Mouse (Mus musculus) adrenal gland, postnatal 4 days (tissue): ENCODE data around the gene Gm10273. TPM values are rescaled to one million over a fixed set of nuclear protein-coding genes. Genes with fewer than 3 reads are reported as not detected.

Experiments used
- total RNA-seq, 2 experiments: library from RNA; stranded (reverse); gene quantifications; 2 replicates each; pipeline ENCODE4 v1.2.3; 2021

Gene Gm10273
- total RNA-seq, 2 experiments from 2014 or later: 74.6 to 87.8 TPM

Other genes with a start within 250 kb of the Gm10273 start
- 10 to 100 TPM; 63.2 to 64.6 TPM for gene Sept10, start 173.8 kb upstream of the Gm10273 start, total RNA-seq
- 10 to 100 TPM; 22.6 to 23.2 TPM for gene Sowahc, start 173.7 kb upstream of the Gm10273 start, total RNA-seq
- 10 to 100 TPM; 22.9 to 25.0 TPM for gene P4ha1, start 72.3 kb upstream of the Gm10273 start, total RNA-seq
- gene Pla2g12b, start 8.0 kb downstream of the Gm10273 start, total RNA-seq: 1 to 10 TPM in 1 of 2 experiments, not detected in 1; 6.6 TPM
- 1 to 10 TPM; 3.9 to 6.1 TPM for gene Oit3, start 46.1 kb downstream of the Gm10273 start, total RNA-seq
- gene Gm10322, start 220.4 kb downstream of the Gm10273 start, total RNA-seq: not detected
- 10 to 100 TPM; 36.3 to 43.3 TPM for gene Mcu, start 221.1 kb downstream of the Gm10273 start, total RNA-seq